Mouse (Mus musculus) left cerebral cortex, postnatal 25 days (tissue): ENCODE data around the gene Cldn2. TPM values are rescaled to one million over a fixed set of nuclear protein-coding genes. Genes with fewer than 3 reads are reported as not detected.

Source experiments
- DNase-seq, 2 experiments: peaks; one replicate each; pipeline ENCODE4 v3.0.0; 2022; ENCODE audit warnings: low spot score in 2 of 2, mixed read lengths in 1 of 2
- intact Hi-C: fragments of 180-260 bp; cut with DNase I; formaldehyde crosslinking; loops from one replicate; pipeline ENCODE4 v1.15.1; 2025
- total RNA-seq, 2 experiments: library from RNA; stranded (reverse); gene quantifications; 2 replicates each; pipeline ENCODE4 v1.2.3; 2021

Cldn2 gene
- total RNA-seq, 2 experiments from 2014 or later, result 0.78 to 1.6 TPM

DNA sequence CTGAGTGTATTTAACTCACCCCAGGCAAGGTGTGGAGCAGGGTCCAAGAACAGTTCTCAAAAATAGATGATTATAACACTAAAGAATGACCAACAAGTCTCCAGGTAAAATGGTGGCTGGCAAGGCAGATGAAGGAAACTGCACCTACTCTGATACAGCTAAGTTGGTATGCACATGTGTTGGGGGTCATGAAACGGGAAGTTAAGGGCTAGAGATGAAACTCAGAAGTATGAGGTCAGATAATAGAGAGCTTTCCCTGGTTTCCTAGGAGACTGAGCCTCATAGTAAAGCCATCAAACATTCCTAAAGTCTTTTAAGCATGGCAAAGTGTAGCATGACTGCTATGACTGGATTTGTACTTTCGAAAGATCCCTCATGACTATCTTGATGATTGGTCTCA, 2.4 kb downstream of the Cldn2 start:
- intact Hi-C loops, result no loop called here
- DNase-seq, result no peak

DNA sequence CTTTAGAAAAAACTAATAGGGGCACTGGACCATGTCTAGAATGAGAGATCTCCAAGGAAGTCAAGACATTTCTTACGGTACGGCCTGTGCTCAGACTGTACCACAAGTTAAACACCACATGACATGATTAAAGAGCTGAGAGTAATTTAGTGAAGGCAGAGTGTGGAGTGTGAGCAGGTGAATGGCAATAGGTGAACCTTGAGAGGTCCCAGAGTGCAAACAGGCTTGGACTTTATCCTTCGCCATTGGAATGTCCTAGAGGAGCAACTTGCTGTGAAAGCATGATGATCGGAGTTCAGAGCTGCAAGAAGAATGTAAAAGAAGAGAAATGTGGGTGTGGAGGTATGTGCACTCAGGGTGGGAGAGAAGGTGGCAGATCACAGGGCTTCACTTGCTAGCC, 5.3 kb downstream of the Cldn2 start:
- intact Hi-C loops, result no loop called here

GRCm38 (mm10) chrX:139807391-139807790, 6.8 kb downstream of the Cldn2 start:
- no peak for DNase-seq
- intact Hi-C loops, result no loop called here

More for the DNA sequence above, 5.3 kb downstream of the Cldn2 start:
- no peak for DNase-seq

GRCm38 (mm10) chrX:139808085-139808484, 7.5 kb downstream of the Cldn2 start:
- intact Hi-C loops, result no loop called here
- DNase-seq, result peak in 1 of 2 experiments; percentile 1

DNA sequence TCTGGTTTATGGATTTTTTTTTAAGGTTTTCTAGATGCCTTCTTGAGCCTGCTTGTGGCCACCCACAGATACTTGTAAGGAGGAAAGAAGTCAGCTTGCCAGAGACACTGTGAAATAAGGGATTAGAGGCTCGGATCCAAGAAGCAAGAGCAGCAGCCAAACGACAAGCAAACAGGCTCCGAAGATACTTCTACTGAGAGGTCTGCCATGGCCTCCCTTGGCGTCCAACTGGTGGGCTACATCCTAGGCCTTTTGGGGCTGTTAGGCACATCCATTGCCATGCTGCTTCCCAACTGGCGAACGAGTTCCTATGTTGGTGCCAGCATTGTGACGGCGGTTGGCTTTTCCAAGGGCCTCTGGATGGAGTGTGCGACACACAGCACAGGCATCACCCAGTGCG, 7.9 kb downstream of the Cldn2 start:
- DNase-seq, result peak in 1 of 2 experiments; percentile 4
- intact Hi-C loops, result no loop called here

- DNase-seq, result no peak
- intact Hi-C loops, result no loop called here
These were observed 12.1 kb downstream of the Cldn2 start for GRCm38 (mm10) chrX:139812636-139813298.

DNA sequence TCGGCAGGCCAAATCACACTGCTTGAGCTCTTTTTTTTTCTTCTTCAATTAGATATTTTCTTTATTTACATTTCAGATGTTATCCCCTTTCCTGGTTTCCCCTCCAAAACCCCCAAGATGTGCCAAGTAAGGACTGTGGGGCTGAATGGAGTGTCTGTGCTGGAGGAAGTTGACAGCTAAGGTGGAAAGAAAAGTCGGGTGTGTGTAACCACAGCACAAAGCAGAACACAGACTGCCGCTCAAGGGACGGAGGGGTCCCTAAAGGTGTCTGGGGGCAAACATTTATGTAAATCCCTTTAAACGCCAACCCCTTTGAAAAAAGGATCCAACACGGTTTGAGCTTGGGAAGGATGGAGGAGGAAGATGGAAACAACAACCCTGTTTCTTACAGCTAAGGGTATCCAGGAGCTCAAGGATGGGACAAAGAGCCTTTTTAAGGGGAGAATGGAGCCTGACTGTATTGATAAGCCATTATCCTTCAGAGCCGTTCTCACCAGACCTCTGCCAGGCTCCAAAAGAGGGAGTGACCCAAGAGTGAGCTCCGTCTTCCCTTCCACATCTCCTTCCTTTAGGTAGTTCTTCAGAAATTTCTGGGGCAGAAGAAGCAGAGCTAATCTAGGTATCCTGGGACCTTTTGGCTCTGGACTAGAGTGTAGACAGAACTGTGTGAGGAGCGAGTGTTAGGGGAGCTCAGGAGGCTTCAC, 12.8 kb downstream of the Cldn2 start:
- DNase-seq, result no peak
- intact Hi-C loops, result no loop called here

DNA sequence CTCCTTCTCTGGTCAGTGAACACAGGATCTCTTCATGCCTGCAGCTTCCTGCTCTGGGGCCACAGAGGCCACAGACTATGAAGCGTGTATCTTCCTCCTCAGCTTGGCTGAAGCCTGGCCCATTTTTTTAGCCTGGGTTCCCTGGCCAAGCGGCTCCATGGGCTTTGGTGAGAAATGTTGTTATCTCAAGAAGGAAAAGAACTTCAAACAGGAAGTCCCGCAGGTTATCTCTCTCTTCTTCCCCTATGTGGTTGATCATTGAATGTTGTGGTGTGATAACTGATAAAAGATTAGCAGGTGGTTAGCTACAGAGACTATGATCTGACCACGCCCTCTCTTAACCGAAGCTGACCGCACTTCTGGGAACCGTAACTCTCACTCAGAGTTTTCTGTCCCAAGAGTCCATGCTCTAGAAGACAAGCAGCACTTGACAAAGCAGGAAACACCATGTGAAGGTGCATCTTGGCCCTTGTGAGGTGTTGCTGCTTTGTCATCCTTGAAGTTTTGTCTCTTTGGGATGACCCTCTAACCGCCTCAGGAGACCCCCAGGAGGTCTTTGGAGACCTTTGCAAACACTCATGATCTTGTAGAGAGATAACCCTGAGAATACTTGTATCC, 13.5 kb downstream of the Cldn2 start:
- DNase-seq, result no peak
- intact Hi-C loops, result no loop called here

- intact Hi-C loops, result no loop called here
- DNase-seq, result no peak
These were observed 14.6 kb downstream of the Cldn2 start for GRCm38 (mm10) chrX:139815201-139815600.

GRCm38 (mm10) chrX:139825402-139825801, 24.8 kb downstream of the Cldn2 start:
- intact Hi-C loops, result no loop called here
- DNase-seq, result no peak

GRCm38 (mm10) chrX:139826926-139827325, 26.3 kb downstream of the Cldn2 start:
- DNase-seq, result no peak
- intact Hi-C loops, result no loop called here

GRCm38 (mm10) chrX:139828363-139829092, 27.9 kb downstream of the Cldn2 start:
- intact Hi-C loops, result no loop called here
- no peak for DNase-seq

DNA sequence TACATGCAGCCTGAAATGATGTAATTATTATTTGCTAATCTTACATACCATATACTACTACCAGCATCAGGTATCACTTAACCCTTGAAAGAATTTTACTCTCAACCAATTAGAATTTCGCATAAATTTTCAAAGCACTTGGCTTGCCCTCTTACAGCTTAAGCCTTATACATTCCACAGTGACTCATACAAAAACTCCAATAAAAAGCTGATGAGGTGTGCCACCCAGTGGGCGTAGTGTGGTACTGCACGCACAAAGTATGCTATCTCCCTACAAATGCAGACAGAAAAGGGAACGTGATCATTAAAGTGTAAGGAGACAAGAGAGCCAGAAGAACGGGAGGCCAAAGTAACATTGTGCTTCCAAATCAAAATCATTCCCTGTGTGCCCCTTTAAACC, 31.8 kb downstream of the Cldn2 start:
- DNase-seq, result peak; percentile 27 to 51
- intact Hi-C loops, result loop anchor here (2.0 to 10.0 kb wide), 2 partner anchors 58 to 458 kb away; no protein-coding TSS in a partner anchor

GRCm38 (mm10) chrX:139839057-139839456, 38.4 kb downstream of the Cldn2 start:
- no peak for DNase-seq
- intact Hi-C loops, result loop anchor here (10.0 kb wide), 1 partner anchor 464 kb away; no protein-coding TSS in a partner anchor

- no peak for DNase-seq
These were observed 40.5 kb downstream of the Cldn2 start for GRCm38 (mm10) chrX:139841091-139841490.

DNA sequence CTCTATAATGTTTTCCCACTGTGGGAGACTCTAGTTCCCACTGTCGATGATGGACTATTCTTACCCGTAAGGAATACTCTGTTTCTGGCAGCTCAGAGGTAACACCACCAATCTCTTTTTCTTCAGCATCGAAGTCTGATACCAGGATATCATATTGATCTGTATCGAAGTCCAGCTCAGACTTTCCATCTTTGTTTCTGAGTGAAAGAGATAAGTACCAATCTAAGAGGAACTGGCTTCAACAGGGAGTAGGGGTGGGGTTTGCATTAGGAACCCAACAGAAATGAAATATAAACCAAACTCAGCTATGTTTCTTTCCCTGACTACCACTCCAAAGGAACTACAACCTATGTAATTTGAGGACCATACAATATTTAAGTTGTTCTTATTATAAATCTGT, 54.2 kb downstream of the Cldn2 start:
- no peak for DNase-seq
- intact Hi-C loops, result no loop called here

More at GRCm38 (mm10) chrX:139841091-139841490, 40.5 kb downstream of the Cldn2 start:
- intact Hi-C loops, result no loop called here

DNA sequence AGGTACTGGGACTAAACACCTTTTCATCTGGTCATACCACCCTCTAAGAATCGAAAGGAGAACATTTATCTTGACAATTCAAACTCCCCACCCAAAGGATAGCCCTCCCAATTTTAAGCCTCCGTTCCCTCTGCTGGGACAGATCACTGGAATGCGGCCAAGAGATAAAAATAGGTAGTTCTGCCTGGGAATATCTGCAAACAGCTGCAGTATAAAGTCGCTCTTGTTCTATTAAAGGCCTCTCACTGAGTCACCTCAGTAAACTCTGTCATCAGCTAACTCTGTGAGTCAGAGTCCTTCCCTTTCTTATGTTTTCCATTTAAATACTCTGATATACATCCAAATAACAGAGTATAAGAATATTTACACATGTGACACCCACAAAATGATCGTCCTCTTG, 58.8 kb downstream of the Cldn2 start:
- intact Hi-C loops, result no loop called here
- peak in 1 of 2 experiments; percentile 28 for DNase-seq
